Comparison of ENCODE assay signal across 9 mouse cellular contexts in the genomic region with DNA sequence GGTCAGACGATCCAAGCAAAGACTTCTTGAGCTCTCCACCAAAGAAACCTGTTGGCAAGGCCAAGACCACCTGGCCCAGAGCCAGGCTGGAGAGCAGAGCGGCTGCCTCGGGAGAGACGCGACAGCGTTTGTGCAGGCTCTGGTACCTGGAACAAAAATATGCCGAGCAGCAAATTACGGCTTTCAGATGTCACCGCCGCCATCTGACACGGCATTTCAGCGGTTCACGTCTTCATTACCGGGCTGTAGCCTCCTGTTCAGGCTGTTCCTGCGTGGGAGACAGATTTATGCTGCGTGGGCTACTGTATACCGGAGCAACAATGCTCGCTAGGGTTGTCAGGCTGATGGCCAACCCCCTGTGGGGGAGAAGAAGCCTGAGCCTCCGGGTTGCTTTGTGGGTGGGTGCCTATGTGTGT.
DNase-seq lines count a peak whose midpoint lies in the region; ATAC-seq lines count a peak whose summit lies in the region.
"Had no signal": no experiment of that assay in that cellular context is flagged by ENCODE, and none has a peak within 500 bp of the region (broad histone marks: within the 10 kb centered on the region; RNA-seq: fewer than 3 reads in every experiment).

No protein-coding gene starts in this region.

- H3K4me2 ChIP-seq in neural tube, embryonic 14.5 days (ENCODE audit: low read depth, low read length): peak overlapping the region; percentile 43; the same call in 1 of the 2 replicates
- no peak overlapping the region for H3K4me2 ChIP-seq in liver, embryonic 11.5 days

- peak; percentile 59; the same call in 1 of the 2 replicates for ATAC-seq in neural tube, embryonic 14.5 days (ENCODE audit: low read depth)
- no peak for ATAC-seq in liver, embryonic 11.5 days (replicated peaks; ENCODE audit: low FRiP score)
- ATAC-seq in megakaryocyte, adult 5-6 weeks (ENCODE audit: poor library complexity, severe bottlenecking): no peak

- no peaks in the 10 kb centered on the region for H3K9me3 ChIP-seq in heart, embryonic 10.5 days
- H3K9me3 ChIP-seq in neural tube, embryonic 14.5 days (ENCODE audit: control insufficient read depth, low read length): no peaks in the 10 kb centered on the region
- no peaks in the 10 kb centered on the region for H3K9me3 ChIP-seq in liver, embryonic 11.5 days (ENCODE audit: control insufficient read depth, low read length)
- H3K9me3 ChIP-seq: G1E had no signal

- no peak overlapping the region for H3K9ac ChIP-seq in neural tube, embryonic 14.5 days (replicated peaks; ENCODE audit: low read depth, low read length)
- H3K9ac ChIP-seq in liver, embryonic 11.5 days (ENCODE audit: low read depth, low read length): no peak overlapping the region

- no peak for DNase-seq in heart, embryonic 10.5 days (ENCODE audit: low spot score)
- DNase-seq in heart, postnatal 25 days (ENCODE audit: low spot score): no peak
- DNase-seq in cerebellum, postnatal 4 days (ENCODE audit: low spot score in 2 of 2): peak; percentile 37 to 73
- peak; percentile 25 to 46 for DNase-seq in heart, postnatal 14 days
- DNase-seq in left cerebral cortex, postnatal 10 days (ENCODE audit: extremely low spot score in 1 of 2, low spot score in 2 of 2): peak; percentile 29 to 69
- DNase-seq in liver, embryonic 11.5 days (ENCODE audit: low spot score): no peak

- H3K4me3 ChIP-seq in heart, embryonic 10.5 days: peak overlapping the region; percentile 23; the same call in 1 of the 2 replicates
- 0 out of 2 replicates have a peak overlapping the region, but pooled peaks have one; percentile 7 for H3K4me3 ChIP-seq in neural tube, embryonic 14.5 days (ENCODE audit: low read depth, low read length)
- no peak overlapping the region for H3K4me3 ChIP-seq in liver, embryonic 11.5 days (ENCODE audit: low read depth, low read length)

- H3K4me1 ChIP-seq in heart, embryonic 10.5 days: peaks cover 37% of the 10 kb centered on the region
- H3K4me1 ChIP-seq in neural tube, embryonic 14.5 days (ENCODE audit: control insufficient read depth, insufficient read depth, low read length): peaks cover 13% of the 10 kb centered on the region
- H3K4me1 ChIP-seq in liver, embryonic 11.5 days (replicated peaks; ENCODE audit: control insufficient read depth, insufficient read depth, low read length): no peaks in the 10 kb centered on the region

- WGBS in heart, embryonic 10.5 days: 49% methylated on average over 19 of the region's 19 CpGs
- 27% methylated on average over 19 of the region's 19 CpGs for WGBS in neural tube, embryonic 14.5 days
- 59% methylated on average over 19 of the region's 19 CpGs for WGBS in liver, embryonic 11.5 days

- peak overlapping the region; percentile 74 for H3K27ac ChIP-seq in heart, embryonic 10.5 days
- H3K27ac ChIP-seq in neural tube, embryonic 14.5 days (ENCODE audit: low read depth, low read length): peak overlapping the region; percentile 28; the same call in 1 of the 2 replicates
- H3K27ac ChIP-seq in liver, embryonic 11.5 days (ENCODE audit: low read depth, low read length): no peak overlapping the region

- no peaks in the 10 kb centered on the region for H3K36me3 ChIP-seq in heart, embryonic 10.5 days
- no peaks in the 10 kb centered on the region for H3K36me3 ChIP-seq in neural tube, embryonic 14.5 days (ENCODE audit: control insufficient read depth, insufficient read depth, low read length)
- H3K36me3 ChIP-seq in liver, embryonic 11.5 days (ENCODE audit: control insufficient read depth, insufficient read depth, low read length): no peaks in the 10 kb centered on the region
- H3K36me3 ChIP-seq: G1E had no signal

- H3K27me3 ChIP-seq in heart, embryonic 10.5 days (ENCODE audit: insufficient read depth, poor library complexity, severe bottlenecking): peaks cover 12% of the 10 kb centered on the region; the same call in 1 of the 2 replicates
- no peaks in the 10 kb centered on the region for H3K27me3 ChIP-seq in neural tube, embryonic 14.5 days (ENCODE audit: control insufficient read depth, insufficient read depth, low read length)
- no peaks in the 10 kb centered on the region for H3K27me3 ChIP-seq in liver, embryonic 11.5 days (replicated peaks; ENCODE audit: control insufficient read depth, insufficient read depth, low read length)

- intact Hi-C loops in heart, postnatal 25 days (cut with DNase I): no loop called here
- intact Hi-C loops in heart, postnatal 14 days (cut with DNase I): no loop called here
- intact Hi-C loops in left cerebral cortex, postnatal 10 days (cut with DNase I): no loop called here

Comparison
In these comparisons a context has a peak if more than half of its experiments do, and no peak if none do; other contexts are left out.
1. DNase-seq: peak in cerebellum, postnatal 4 days (2 of 2), heart, postnatal 14 days (2 of 2) and left cerebral cortex, postnatal 10 days (2 of 2); none in heart, embryonic 10.5 days (single experiment), heart, postnatal 25 days (single experiment) and liver, embryonic 11.5 days (single experiment).